Mouse (Mus musculus) spleen, adult 2 months (tissue): ENCODE data around the gene Plg.

ENCODE experiments used
- CTCF ChIP-seq: fragments of 200-500 bp; IDR thresholded peaks from 2 replicates; pipeline ENCODE4 v1.5.1; 2011; ENCODE audit warnings: mild to moderate bottlenecking, inconsistent platforms; ENCODE audit not compliant: insufficient read depth, insufficient read length, insufficient replicate concordance; ENCODE audit errors: extremely low read depth
- POLR2A ChIP-seq: fragments of 200-500 bp; IDR thresholded peaks from 2 replicates; pipeline ENCODE4 v1.6.1; 2011; ENCODE audit warnings: low read depth, low read length, inconsistent platforms

DNA sequence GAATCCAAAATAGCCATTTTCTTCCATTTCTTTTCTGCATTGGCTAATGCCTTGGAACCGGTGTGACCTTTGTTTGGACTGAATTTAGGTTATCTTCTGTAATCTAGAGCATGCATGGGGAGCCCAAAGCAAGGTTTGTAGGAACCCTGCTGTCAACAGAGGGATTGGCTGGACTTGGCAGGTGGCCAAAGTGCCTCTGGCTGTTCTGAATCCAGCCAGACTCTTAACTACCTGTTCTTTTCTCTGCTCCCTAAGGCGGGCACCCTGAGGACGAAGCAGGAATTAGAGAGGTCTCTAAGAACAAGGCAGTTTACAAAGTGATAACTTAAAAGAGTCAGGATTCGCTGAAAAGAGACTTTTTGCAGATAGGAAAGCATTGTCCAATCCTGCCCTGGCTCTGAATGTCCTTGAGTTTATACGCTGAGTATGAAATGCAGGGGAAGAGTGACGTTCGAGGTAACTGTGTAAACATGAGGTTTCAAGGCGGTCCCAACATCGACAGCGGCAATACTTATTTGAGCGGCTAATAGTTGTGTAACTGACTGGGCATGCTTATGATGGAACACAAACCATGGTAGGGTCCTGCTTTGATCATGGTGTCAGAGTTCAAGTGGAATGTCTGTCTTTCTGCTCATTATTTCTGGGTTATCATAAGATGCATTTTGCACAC lies 74.6 kb downstream of the Plg start:
- TF ChIP-seq CTCF = no peak
- TF ChIP-seq POLR2A = no peak
